Mouse (Mus musculus) granulocyte monocyte progenitor cell, adult 5-6 weeks (primary cell): ENCODE data around the gene Trdmt1. TPM values are rescaled to one million over a fixed set of nuclear protein-coding genes. Genes with fewer than 3 reads are reported as not detected.

Experiments used
- ATAC-seq: replicated peaks from 2 replicates; pipeline ENCODE4 v1.8.0; 2016; ENCODE audit warnings: mild to moderate bottlenecking, moderate TSS enrichment, inconsistent platforms; ENCODE audit not compliant: poor library complexity, severe bottlenecking
- total RNA-seq, 2 experiments: library from RNA; stranded (forward) in 1 of 2; stranded (reverse) in 1 of 2; fragments of 200-712, 200-1000 nt in 1 of 2; fragments of >200 nt in 1 of 2; fragmentation: Nextera tagmentation in 1 of 2; gene quantifications; 2 replicates each; pipeline ENCODE4 v1.2.3; 2014 to 2017

The Trdmt1 gene
- total RNA-seq, 2 experiments from 2014 or later: 6.4 to 9.9 TPM

DNA sequence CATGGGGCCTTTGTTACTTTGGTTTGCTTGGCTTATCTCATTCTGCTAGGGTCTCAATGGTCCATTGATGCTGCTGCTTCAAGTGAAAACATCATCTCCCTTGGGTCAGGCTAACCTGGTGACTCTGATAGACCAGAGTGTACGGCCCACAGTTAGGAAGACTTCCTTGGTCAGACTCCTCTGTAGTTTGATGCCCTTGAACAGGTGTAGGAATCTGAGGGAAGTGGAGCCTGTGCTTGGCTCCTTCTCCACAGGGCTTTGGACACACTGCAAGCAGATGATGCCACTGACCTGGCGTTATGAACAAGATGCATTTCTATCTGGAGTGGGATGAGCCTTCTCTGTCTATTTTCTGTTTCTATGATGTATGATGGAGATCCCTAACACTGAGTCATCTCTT is 41.8 kb downstream of the Trdmt1 start:
- ATAC-seq: no peak

- ATAC-seq: no peak
Measured at GRCm38 (mm10) chr2:13501553-13501952, 42.9 kb downstream of the Trdmt1 start.

DNA sequence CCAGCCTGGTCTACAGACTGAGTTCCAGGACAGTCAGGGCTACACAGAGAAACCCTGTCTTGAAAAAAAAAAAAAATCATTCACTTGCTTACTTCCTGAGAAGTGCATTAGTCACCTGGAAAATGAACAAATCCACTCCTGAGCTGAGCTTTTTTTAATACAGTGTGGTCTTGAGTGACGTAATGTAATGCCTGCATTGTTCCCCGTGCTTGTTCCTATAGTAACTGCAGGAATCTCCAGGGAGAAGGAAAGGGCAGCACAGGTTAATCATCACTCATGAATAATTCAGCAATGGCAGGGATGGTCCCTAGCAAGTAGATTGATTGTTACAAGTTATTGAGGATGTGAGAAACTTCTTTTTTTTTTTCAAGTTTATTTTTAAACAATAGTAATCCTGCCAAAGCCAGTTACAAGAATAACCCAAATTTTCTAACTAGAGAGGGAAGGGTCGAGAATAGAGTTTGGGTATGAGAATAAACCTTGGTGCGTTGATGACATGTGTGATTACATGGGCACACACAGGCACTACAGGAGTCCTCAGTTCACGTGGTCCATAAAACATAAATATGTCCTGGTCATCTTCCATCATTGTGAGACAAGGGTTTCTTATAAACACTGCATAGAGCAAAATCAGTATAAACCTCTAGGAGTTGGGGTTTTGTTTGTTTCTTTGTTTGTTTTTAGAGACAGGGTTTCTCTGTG is 44.0 kb downstream of the Trdmt1 start:
- no peak; the same call in 1 of the 2 replicates for ATAC-seq

DNA sequence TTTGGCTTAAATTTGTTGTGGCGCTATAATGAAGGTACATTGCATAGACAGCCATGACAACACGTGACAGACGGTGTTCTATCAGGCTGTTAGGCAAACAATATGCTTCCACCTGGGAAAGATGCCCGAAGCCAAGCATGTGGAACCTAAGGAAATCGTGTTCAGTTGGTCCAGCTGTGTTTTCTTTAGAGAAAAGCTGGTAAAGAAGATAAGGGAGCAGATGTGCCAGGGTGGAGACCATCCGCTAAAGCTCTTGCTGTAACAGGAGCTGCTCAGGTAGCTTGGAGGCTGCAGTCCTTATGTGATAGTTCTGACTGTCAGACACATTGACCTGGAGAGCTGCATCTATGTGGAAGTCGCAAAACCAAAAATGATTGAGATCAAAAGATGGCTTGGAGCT is 45.3 kb downstream of the Trdmt1 start:
- ATAC-seq: no peak

DNA sequence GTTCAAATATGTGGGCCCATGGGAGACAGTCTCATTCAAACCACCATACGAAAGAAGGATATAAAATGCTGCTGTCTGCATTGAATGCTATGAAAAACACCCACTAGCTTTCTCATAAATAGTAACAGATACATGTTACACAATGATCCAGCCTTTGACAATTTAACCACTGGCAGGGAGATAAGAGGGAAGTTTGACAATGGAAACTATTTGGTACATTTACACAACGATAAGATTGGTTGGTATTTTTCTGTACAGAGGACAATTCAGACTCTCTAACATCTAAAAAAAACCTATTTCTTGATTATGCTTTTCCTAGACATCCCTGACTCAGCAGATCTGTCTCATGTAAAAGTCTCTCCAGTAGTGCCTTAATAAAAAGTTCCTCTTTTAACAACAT is 48.4 kb downstream of the Trdmt1 start:
- ATAC-seq: peak; percentile 91

GRCm38 (mm10) chr2:13492927-13493326 is 51.5 kb downstream of the Trdmt1 start:
- ATAC-seq: no peak

DNA sequence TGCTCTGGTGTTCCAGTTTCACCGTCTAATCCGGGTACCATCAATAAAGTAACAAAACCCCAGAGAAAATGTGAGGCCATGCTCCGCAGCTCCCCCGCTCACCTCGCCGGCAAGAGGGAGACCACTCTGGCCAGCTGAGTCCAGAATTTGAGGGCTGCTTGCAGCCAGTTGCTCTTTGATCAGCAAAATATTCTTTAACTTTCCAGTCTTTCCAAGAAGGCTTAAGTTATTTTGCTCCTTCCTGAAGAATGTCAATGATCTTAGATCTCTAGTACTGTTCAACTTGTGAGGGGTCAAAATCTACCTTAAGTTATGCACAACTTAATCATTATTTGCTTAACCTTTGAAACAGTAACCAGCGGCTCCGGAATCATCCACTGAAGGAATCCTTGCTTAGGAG is 52.7 kb downstream of the Trdmt1 start, which contains the start of gene Cubn:
Cubn (minus strand) TSS at position 80 of the 400 bp plus-strand sequence.
- ATAC-seq: no peak

DNA sequence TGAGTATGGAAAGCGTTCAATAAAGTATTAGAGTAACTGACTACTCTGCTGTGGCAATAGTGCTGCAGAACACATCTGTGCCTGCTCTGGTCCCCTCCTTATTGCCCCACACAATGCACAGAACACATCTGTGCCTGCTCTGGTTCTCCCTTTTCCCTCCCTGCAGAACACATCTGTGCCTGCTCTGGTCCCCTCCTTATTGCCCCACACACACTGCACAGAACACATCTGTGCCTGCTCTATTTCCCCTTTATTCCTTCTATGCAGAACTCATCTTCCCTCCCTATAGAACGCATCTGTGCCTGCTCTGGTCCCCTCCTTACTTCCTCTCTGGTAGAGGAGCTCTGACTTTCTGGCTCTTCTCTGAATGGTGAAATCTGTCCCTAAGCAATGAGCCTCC is 54.0 kb downstream of the Trdmt1 start:
- ATAC-seq: peak; percentile 94

DNA sequence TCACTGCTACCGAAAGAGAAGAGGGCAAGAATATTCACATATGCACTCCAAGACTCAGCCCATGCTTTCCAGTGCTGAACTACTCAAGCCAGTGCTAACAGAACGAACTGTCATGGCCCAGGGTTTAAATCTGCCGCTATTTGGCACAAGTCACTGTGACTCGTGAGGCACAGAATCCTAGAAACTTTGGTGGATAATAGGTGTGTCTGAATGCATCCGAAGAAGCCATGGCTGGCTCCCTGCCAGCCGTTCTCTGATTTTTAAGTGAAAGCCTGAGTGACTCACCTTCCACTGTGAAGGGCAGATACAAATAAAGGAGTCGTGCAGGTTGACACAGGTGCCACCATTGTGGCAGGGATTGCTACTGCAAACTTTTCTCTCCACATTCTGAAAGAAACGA is 58.0 kb downstream of the Trdmt1 start:
- ATAC-seq: no peak

GRCm38 (mm10) chr2:13484566-13484965 is 59.9 kb downstream of the Trdmt1 start:
- no peak for ATAC-seq

DNA sequence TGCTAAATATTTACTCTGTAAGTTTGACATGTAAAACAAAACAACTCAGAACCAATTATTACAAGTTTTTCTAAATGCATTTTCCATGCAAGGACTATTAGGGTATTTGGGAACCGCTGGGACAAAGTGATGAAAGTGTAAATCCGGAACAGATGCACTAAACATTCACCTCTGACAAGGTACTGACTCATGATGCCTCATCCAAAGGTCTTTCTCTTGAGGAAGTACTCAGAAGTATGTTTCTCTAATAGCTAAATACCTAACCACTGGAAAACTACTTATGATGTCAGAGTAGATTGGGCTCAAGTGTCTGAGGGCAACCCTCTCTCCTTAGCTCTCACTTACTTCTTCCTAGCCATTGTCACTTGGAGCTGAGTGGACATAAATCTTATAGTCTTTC is 63.7 kb downstream of the Trdmt1 start:
- ATAC-seq: no peak

DNA sequence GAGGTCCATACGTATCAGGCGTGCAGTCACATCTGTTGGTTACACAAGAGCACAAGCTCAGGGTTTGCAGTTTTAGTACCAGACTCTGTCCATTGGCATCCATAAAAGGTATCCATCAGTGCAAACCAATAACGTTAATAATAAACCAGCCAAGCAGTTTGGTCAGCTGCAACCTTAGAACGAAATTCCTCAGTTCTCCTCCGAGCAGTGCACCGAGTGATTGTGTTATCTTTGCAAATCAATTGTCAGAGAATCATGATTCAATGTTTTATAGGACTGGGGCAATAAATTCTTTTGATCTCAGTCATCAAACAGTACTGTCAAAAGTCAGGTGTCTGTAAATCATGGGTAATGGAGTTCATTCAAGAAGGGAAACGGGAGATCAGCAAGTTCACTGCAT is 65.3 kb downstream of the Trdmt1 start:
- no peak for ATAC-seq

GRCm38 (mm10) chr2:13470108-13470507 is 74.4 kb downstream of the Trdmt1 start:
- ATAC-seq: peak; percentile 48; the same call in 1 of the 2 replicates

- no peak for ATAC-seq
Measured at GRCm38 (mm10) chr2:13469641-13470040, 74.8 kb downstream of the Trdmt1 start.

DNA sequence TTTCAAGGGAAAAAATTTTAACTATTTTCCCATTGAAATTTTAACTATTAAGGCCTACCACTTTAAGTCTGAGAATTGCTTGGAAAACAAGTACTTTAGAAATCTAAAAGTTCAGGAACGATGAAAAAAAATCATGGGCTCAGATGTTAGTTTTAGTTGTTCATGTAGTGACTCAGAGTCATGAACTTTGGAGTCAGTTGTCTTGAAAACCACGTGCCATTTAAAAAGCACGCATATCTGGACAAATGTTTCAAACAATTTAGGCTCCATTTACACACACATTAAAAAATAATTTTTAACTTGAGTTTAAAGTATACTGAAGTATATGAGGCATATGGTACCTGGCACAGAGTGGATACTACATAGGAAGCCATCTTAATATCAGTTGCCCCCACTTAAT is 77.8 kb downstream of the Trdmt1 start:
- ATAC-seq: no peak

Other genes starting within 250 kb of the Trdmt1 start
- not detected in 2 replicates for gene Cubn, start 52.9 kb downstream of the Trdmt1 start, total RNA-seq (2014; fragmentation: Nextera tagmentation)
- gene Cubn, start 52.9 kb downstream of the Trdmt1 start, total RNA-seq (2017): not detected in 2 replicates
- 686 and 736 TPM in 2 replicates for gene Vim, start 29.3 kb upstream of the Trdmt1 start, total RNA-seq (2014; fragmentation: Nextera tagmentation)
- gene Vim, start 29.3 kb upstream of the Trdmt1 start, total RNA-seq (2017): 783 and 809 TPM in 2 replicates
- gene St8sia6, start 249.4 kb upstream of the Trdmt1 start, total RNA-seq (2014; fragmentation: Nextera tagmentation): 0.38 and 1.9 TPM in 2 replicates
- 1.1 and 2.8 TPM in 2 replicates for gene St8sia6, start 249.4 kb upstream of the Trdmt1 start, total RNA-seq (2017)